Mouse (Mus musculus): ENCODE results near the gene Mtfr2. TPM values are rescaled to one million over a fixed set of nuclear protein-coding genes. Genes with fewer than 3 reads are reported as not detected.

The Mtfr2 gene
- total and polyA plus RNA-seq, 3 experiments: 0.12 TPM; not detected in 2

DNA sequence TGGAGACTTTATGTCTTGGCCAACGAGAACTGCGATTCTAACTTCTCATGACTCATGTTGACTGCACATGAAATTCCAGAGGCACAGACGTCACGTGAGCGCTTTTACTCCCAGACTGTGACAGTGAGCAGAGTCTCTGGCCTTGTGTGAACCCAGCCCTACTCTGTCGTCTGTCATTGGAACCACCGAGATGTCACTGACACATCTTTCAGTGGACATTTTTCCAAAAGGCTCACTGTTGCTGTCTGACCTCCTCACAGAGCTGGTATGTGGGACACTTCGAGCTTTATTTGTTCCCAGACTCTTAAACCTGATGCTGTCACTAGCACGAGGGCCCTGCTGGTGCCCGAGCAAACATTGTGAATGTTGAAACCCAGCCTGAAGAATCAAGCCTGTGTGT, 61.6 kb downstream of the Mtfr2 start:
- WGBS: 49% methylated on average over 10 of the region's 10 CpGs
- H3K27me3 ChIP-seq (ENCODE audit: control insufficient read depth, insufficient read depth, low read length): no peaks in the 10 kb centered on the region
- intact Hi-C loops (cut with DNase I): loop anchor here (2.0 to 10.0 kb wide), 6 partner anchors 78 to 538 kb away; partner anchors contain the start of gene Pde7b
- no peaks in the 10 kb centered on the region for H3K79me2 ChIP-seq (replicated peaks; ENCODE audit: control insufficient read depth, insufficient read depth, low read length)
- no peak overlapping the region for H3K9ac ChIP-seq (ENCODE audit: low read depth, low read length)
- H3K36me3 ChIP-seq (ENCODE audit: control insufficient read depth, insufficient read depth, low read length): peaks cover 4% of the 10 kb centered on the region
- TF ChIP-seq EP300 (IDR thresholded peaks at IDR 0.05; ENCODE audit: insufficient read depth, low read depth, low read length): peak; percentile 98
- no peak for TF ChIP-seq CTCF (IDR thresholded peaks at IDR 0.05)
- peak overlapping the region; percentile 77 for H3K27ac ChIP-seq
- peak; percentile 40 to 67 for DNase-seq
- no peak overlapping the region for H3K4me3 ChIP-seq
- H3K4me1 ChIP-seq (ENCODE audit: control insufficient read depth, insufficient read depth, low read length): peaks cover 8% of the 10 kb centered on the region

Other genes starting within 250 kb of the Mtfr2 start
- gene Map7, start 199.3 kb upstream of the Mtfr2 start, total RNA-seq (2021): 10 to 100 TPM; 17.9 to 19.3 TPM
- gene Map7, start 199.3 kb upstream of the Mtfr2 start, polyA plus RNA-seq (2012; rRNA removed): 5.8 and 6.6 TPM in 2 replicates
- 10 to 100 TPM; 44.1 to 53.3 TPM for gene Bclaf1, start 35.3 kb upstream of the Mtfr2 start, total RNA-seq (2021)
- gene Bclaf1, start 35.3 kb upstream of the Mtfr2 start, polyA plus RNA-seq (2012; rRNA removed): 12.3 and 26.9 TPM in 2 replicates